Mouse (Mus musculus) CH12.LX (cell line): ENCODE measurements around the gene Oprm1. TPM values are rescaled to one million over a fixed set of nuclear protein-coding genes. Genes with fewer than 3 reads are reported as not detected.

ENCODE experiments used
- DNase-seq: peaks from one replicate; pipeline ENCODE4 v3.0.0-alpha.2; 2013; ENCODE audit errors: extremely low read depth
- H3K27ac ChIP-seq: 2 replicates; pipeline ENCODE4 v1.5.1; 2012; ENCODE audit warnings: low read depth, mild to moderate bottlenecking, control low read depth, moderate library complexity; ENCODE audit not compliant: insufficient read depth
- H3K27me3 ChIP-seq: replicated peaks from 2 replicates; pipeline ENCODE3; 2012; ENCODE audit warnings: inconsistent platforms
- H3K36me3 ChIP-seq, 2 experiments: replicated peaks in 1 of 2; 2 replicates each; pipeline versions ENCODE3 to v1.6.1; 2012; ENCODE audit warnings: inconsistent platforms in 1 of 2, low read length in 1 of 2, mild to moderate bottlenecking in 1 of 2, mixed read lengths in 1 of 2, moderate library complexity in 1 of 2; ENCODE audit not compliant: control insufficient read depth in 1 of 2, insufficient read depth in 1 of 2
- H3K4me1 ChIP-seq, 2 experiments: 2 replicates each; pipeline ENCODE4 v1.6.1; 2012; ENCODE audit warnings: inconsistent platforms in 1 of 2, moderate library complexity in 1 of 2; ENCODE audit not compliant: insufficient read depth in 2 of 2, control insufficient read depth in 1 of 2
- H3K4me2 ChIP-seq: 2 replicates; pipeline ENCODE4 v1.6.1; 2012; ENCODE audit warnings: low read depth, mild to moderate bottlenecking, control low read depth; ENCODE audit not compliant: poor library complexity, insufficient read depth, severe bottlenecking
- H3K4me3 ChIP-seq, 3 experiments: fragments of 150-350 bp in 1 of 3; sonication (generic) in 1 of 3; replicated peaks in 1 of 3; 2 replicates each; pipeline versions ENCODE3 to v1.5.1; 2011 to 2012; ENCODE audit warnings: low read depth in 2 of 3, low read length in 2 of 3, mild to moderate bottlenecking in 2 of 3, moderate library complexity in 2 of 3, control low read depth in 1 of 3, improper control_type of control experiment in 1 of 3, inconsistent platforms in 1 of 3, mixed read lengths in 1 of 3; ENCODE audit not compliant: poor library complexity in 1 of 3
- H3K79me2 ChIP-seq: replicated peaks from 2 replicates; pipeline ENCODE4 v1.6.1; 2012; ENCODE audit warnings: mild to moderate bottlenecking, moderate library complexity; ENCODE audit not compliant: control insufficient read depth, poor library complexity, insufficient read depth, severe bottlenecking; ENCODE audit errors: extremely low read depth
- H3K9ac ChIP-seq: 2 replicates; pipeline ENCODE4 v1.6.1; 2012; ENCODE audit warnings: low read depth, mild to moderate bottlenecking, control low read depth, moderate library complexity; ENCODE audit not compliant: insufficient read depth
- H3K9me3 ChIP-seq: replicated peaks from 2 replicates; pipeline ENCODE3; 2012; ENCODE audit warnings: low read length, inconsistent platforms, mixed read lengths
- CHD2 ChIP-seq: IDR thresholded peaks from 2 replicates; pipeline ENCODE4 v1.6.1; 2011; ENCODE audit warnings: low read length, improper control_type of control experiment
- CTCF ChIP-seq, 2 experiments: IDR thresholded peaks in 1 of 2; conservative IDR thresholded peaks in 1 of 2; 2 replicates each; pipeline ENCODE4 v1.5.1; 2011 to 2012; ENCODE audit warnings: low read depth in 2 of 2, low read length in 2 of 2, improper control_type of control experiment in 1 of 2, inconsistent platforms in 1 of 2, mild to moderate bottlenecking in 1 of 2, moderate library complexity in 1 of 2
- E2F4 ChIP-seq: IDR thresholded peaks from 2 replicates; pipeline ENCODE4 v1.6.1; 2011; ENCODE audit warnings: low read depth, low read length, improper control_type of control experiment; ENCODE audit not compliant: insufficient replicate concordance
- GABPA ChIP-seq: IDR thresholded peaks from 2 replicates; pipeline ENCODE4 v1.6.1; 2012; ENCODE audit warnings: low read depth, low read length, improper control_type of control experiment, inconsistent platforms; ENCODE audit not compliant: insufficient replicate concordance
- HCFC1 ChIP-seq: IDR thresholded peaks from 2 replicates; pipeline ENCODE4 v1.6.1; 2012; ENCODE audit warnings: low read depth, mild to moderate bottlenecking, inconsistent platforms, low read length, improper control_type of control experiment
- JUND ChIP-seq: conservative IDR thresholded peaks from 2 replicates; pipeline ENCODE4 v1.6.1; 2011; ENCODE audit warnings: low read depth, low read length, improper control_type of control experiment
- MAX ChIP-seq: IDR thresholded peaks from 2 replicates; pipeline ENCODE4 v1.6.1; 2011; ENCODE audit warnings: low read length, improper control_type of control experiment
- MAZ ChIP-seq: IDR thresholded peaks from 2 replicates; pipeline ENCODE4 v1.6.1; 2012; ENCODE audit warnings: low read depth, mild to moderate bottlenecking, inconsistent platforms, low read length, improper control_type of control experiment, moderate library complexity
- MEF2A ChIP-seq: IDR thresholded peaks from 2 replicates; pipeline ENCODE4 v1.6.1; 2014; ENCODE audit warnings: low read depth, mild to moderate bottlenecking, inconsistent platforms, low read length, improper control_type of control experiment, borderline replicate concordance
- POLR2A ChIP-seq: IDR thresholded peaks from 2 replicates; pipeline ENCODE4 v1.6.1; 2011; ENCODE audit warnings: low read depth, mild to moderate bottlenecking, improper control_type of control experiment, low read length
- RCOR1 ChIP-seq: conservative IDR thresholded peaks from 2 replicates; pipeline ENCODE4 v1.6.1; 2012; ENCODE audit warnings: low read depth, mild to moderate bottlenecking, inconsistent platforms, low read length, improper control_type of control experiment
- SMC3 ChIP-seq: IDR thresholded peaks from 2 replicates; pipeline ENCODE4 v1.6.1; 2011; ENCODE audit warnings: low read depth, low read length, improper control_type of control experiment
- TBP ChIP-seq: conservative IDR thresholded peaks from 2 replicates; pipeline ENCODE4 v1.6.1; 2011; ENCODE audit warnings: low read depth, low read length, improper control_type of control experiment
- USF1 ChIP-seq: IDR thresholded peaks from 2 replicates; pipeline ENCODE4 v1.6.1; 2014; ENCODE audit warnings: low read depth, mild to moderate bottlenecking, inconsistent platforms, low read length, improper control_type of control experiment
- ZC3H11A ChIP-seq: IDR thresholded peaks from 2 replicates; pipeline ENCODE4 v1.6.1; 2012; ENCODE audit warnings: low read depth, mild to moderate bottlenecking, inconsistent platforms, low read length, improper control_type of control experiment
- ZKSCAN1 ChIP-seq: IDR thresholded peaks from 2 replicates; pipeline ENCODE4 v1.6.1; 2012; ENCODE audit warnings: low read depth, inconsistent platforms, low read length, improper control_type of control experiment, borderline replicate concordance
- dilution Hi-C: fragments of 300-500 bp; cut with MboI; formaldehyde crosslinking; loops from 2 replicates; pipeline ENCODE4 v1.14.3; 2020; ENCODE audit warnings: low sequenced_read_pairs; ENCODE audit not compliant: extremely low pct_unique_long_range_greater_than_20kb, extremely low pct_ligation_motif_present
- in situ Hi-C: fragments of 300-500 bp; cut with MboI; formaldehyde crosslinking; loops from 3 replicates; pipeline ENCODE4 v1.14.3; 2019; ENCODE audit warnings: low sequenced_read_pairs, low pct_ligation_motif_present, low pct_unique_long_range_greater_than_20kb, mixed read lengths
- polyA plus RNA-seq: library from polyadenylated mRNA; unstranded; fragments of >175 nt; gene quantifications from 2 replicates; pipeline ENCODE4 v1.2.1, GENCODE M21; 2012; ENCODE audit warnings: low read depth; ENCODE audit not compliant: insufficient read length
- total RNA-seq, 2 experiments: library from RNA; depleted of rRNA; stranded (reverse); fragments of 300-350 nt in 1 of 2; fragments of >200 nt in 1 of 2; gene quantifications; 2 replicates each; pipeline ENCODE4 v1.2.3; 2012 to 2014

The Oprm1 gene
- total and polyA plus RNA-seq, 3 experiments = not detected

DNA sequence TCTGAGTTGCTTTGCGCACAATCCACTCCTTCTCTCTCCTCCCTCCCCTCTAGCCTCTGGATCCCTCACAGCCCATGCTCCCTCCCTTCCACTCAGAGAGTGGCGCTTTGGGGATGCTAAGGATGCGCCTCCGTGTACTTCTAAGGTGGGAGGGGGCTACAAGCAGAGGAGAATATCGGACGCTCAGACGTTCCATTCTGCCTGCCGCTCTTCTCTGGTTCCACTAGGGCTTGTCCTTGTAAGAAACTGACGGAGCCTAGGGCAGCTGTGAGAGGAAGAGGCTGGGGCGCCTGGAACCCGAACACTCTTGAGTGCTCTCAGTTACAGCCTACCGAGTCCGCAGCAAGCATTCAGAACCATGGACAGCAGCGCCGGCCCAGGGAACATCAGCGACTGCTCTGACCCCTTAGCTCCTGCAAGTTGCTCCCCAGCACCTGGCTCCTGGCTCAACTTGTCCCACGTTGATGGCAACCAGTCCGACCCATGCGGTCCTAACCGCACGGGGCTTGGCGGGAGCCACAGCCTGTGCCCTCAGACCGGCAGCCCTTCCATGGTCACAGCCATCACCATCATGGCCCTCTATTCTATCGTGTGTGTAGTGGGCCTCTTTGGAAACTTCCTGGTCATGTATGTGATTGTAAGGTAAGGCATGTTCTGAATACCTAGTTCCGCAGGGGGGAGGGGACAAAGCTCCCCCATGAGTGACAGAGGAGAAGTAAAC is 30.4 kb downstream of the Oprm1 start:
- Histone ChIP-seq H3K79me2 (no peaks in the 10 kb centered on the region), H3K9ac (no peak overlapping the region), H3K27me3 (no peaks in the 10 kb centered on the region), H3K36me3 (no peaks in the 10 kb centered on the region), H3K9me3 (no peaks in the 10 kb centered on the region), H3K4me2 (no peak overlapping the region), H3K27ac (no peak overlapping the region), H3K4me3 (no peak overlapping the region), H3K4me1 (no peaks in the 10 kb centered on the region)
- peak; percentile 27 for DNase-seq
- dilution Hi-C loops (no loop called here), in situ Hi-C loops (no loop called here)
- no peak for TF ChIP-seq ZKSCAN1
- no peak for TF ChIP-seq MAX
- no peak for TF ChIP-seq ZC3H11A
- TF ChIP-seq USF1 = no peak
- TF ChIP-seq GABPA = no peak
- no peak for TF ChIP-seq E2F4
- TF ChIP-seq TBP = no peak
- TF ChIP-seq CTCF (conservative IDR thresholded peaks at IDR 0.05 in 1 of 2, IDR thresholded peaks at IDR 0.05 in 1 of 2; ENCODE audit: low read depth in 2 of 2, low read length in 2 of 2) = no peak
- TF ChIP-seq RCOR1 = no peak
- TF ChIP-seq POLR2A = no peak
- TF ChIP-seq MAZ = no peak
- TF ChIP-seq JUND = no peak
- TF ChIP-seq HCFC1 = no peak
- no peak for TF ChIP-seq MEF2A
- no peak for TF ChIP-seq SMC3
- TF ChIP-seq CHD2 = no peak

DNA sequence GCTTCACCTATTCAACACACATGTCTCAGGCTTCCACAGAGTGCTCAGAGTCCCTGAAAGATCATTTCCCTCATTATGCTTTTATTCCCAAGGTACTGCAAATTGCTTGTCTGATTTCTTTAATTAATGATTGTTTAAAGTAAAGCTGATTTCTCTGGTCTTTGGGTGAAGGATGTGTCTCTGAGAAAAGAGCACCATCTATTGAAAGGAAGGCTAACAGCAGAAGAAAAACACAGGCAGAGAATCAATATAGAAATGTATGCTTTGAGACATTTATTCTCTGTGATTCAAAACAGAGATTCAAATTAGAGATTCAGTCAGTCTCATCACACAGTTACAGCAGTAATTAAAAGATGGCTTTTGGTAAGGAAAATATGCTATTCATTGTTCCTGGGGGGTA is 31.9 kb downstream of the Oprm1 start:
- Histone ChIP-seq H3K36me3 (no peaks in the 10 kb centered on the region), H3K79me2 (no peaks in the 10 kb centered on the region), H3K4me3 (no peak overlapping the region), H3K4me1 (no peaks in the 10 kb centered on the region), H3K27me3 (no peaks in the 10 kb centered on the region), H3K27ac (no peak overlapping the region), H3K9me3 (no peaks in the 10 kb centered on the region), H3K4me2 (no peak overlapping the region), H3K9ac (no peak overlapping the region)
- DNase-seq = no peak
- dilution Hi-C loops (no loop called here), in situ Hi-C loops (no loop called here)
- TF ChIP-seq JUND = no peak
- peak in 1 of 2 experiments; percentile 19; a peak in 1 of 4 replicates for TF ChIP-seq CTCF (conservative IDR thresholded peaks at IDR 0.05 in 1 of 2, IDR thresholded peaks at IDR 0.05 in 1 of 2; ENCODE audit: low read depth in 2 of 2, low read length in 2 of 2)
